Mouse (Mus musculus): Measurements from ENCODE around the gene Dph7.

The Dph7 gene

DNA sequence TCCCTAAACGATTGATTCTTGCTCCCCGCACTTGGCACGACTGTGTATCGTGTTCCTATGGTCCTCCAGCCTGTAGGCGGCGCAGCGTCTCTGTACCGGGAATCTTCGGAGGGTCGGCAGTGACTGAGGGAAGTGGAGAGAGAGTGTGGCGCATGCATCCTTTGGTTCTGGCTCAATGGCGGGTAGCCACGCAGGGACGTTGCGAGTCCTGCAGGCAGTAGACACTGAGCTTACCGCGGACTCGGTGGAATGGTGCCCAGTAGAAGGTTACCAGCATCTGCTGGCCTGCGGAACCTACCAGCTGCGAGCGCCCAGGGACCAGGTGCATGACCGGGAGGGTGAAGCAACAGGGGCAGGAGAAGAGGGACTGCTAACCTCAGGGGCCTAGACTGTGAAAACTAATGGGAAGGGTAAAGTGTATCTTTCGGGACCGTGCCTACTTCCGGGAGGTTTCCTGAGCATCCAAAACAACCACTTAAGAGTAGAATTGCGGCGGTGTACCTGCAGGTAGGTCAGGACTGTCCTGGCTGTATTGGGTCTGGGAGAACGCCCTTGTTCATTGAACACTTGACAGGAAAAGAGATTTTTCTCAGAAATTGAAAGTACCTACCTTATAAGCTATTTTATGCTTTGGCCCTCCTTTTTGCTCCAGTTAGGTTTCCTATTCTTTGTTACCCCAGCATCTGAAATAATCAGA is at the start of gene Dph7:
Gene Dph7 (plus strand): TSS at position 97 of the 697 bp plus-strand sequence.
- DNase-seq = peak; percentile 86 to 94

DNA sequence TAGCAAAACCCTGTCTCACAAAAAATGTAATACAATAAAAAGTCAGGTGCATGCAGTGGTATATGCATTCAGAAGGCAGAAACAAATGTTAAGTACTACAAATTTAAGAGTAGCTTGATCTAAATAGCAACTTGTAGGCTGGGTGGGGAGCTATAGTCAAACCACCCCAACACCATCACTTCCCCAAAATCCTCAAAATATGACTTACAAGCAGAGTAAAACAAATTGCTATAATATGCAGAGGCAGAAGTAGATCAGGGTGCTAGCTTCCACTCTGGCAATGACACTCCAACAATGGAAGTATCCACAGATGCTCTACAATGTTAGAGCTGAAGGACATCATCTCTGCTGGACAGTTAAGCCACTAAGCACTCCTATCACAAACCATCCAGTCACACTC is 49.6 kb upstream of the Dph7 start:
- DNase-seq = no peak

DNA sequence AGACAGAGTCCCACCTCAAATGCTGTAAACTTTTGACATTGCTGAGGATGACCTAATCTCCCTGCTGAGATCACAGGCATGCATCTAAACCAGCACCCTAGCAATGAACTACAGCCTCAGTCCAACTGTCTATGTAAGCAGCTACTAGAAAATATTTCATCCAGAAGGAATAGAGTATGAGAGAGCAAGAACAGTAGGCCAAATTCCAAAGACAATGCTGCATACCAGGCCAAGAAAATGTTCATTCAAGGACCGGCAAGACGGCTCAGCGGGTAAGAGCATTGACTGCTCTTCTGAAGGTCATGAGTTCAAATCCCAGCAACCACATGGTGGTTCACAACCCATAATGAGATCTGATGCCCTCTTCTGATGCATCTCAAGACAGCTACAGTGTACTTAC is 47.4 kb upstream of the Dph7 start:
- DNase-seq = peak in 1 of 2 experiments; percentile 6

DNA sequence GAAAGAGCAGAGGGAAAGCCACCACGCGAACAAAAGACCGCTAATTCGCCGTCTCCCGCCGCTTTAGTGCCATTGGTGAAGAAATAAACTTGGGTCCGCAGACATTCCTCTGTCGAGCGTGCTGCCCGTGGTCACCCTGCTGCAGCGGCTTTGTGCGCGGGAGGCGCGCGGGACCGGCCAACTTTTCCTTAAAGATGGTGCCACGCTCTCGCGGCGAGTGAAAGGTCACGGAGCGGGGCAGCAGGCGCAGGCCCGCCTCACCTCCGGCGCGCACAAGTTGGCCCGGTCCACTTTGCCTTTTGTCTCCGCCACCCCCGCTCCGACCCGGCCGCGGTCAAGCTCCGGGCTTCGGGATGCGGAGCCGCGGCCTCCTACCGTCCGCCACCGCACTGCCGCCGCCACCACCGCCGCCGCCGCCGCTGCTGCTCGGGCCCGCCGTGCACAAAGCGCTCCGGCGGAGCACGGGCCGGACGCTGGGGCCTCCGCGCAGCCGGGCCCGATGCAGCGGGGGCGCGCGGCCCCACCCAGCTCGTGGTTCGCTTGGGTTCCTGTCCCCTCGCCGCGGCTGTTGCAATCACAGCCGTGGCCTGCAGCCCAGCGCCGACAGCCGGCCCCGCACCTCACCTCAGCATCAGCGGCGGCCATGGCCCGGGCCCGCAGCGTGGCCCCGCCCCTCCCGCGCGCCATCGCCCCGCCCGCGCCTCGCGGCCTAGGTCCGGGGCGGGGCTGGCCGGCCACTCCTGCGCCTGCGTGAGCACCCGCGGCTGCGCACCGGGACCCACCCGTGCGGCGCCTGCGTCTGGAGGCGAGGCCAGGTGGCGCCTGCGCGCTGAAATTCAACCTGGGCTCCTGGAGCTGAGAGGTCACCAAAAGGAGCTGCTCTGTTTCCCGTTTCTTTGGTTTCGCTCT is 43.0 kb upstream of the Dph7 start, which contains the start of gene Ehmt1:
Gene Ehmt1 (minus strand): TSS at position 685 of the 909 bp plus-strand sequence.
- peak; percentile 95 to 97 for DNase-seq

DNA sequence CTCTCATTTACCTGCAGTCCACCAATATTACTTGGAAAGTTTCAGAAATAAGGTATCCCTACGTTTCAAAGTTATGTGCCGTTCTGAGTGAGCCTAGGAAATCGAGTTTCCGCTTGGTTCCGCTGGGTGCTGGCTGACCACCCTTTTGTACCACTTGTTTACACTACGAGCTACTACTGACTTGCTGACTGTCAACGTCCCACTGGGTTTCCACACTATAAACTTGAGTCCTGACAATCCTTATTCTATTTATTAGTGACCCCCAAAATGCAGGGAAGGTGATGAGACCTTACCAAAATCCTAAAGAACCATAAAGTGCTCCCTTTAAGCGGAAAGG is 42.4 kb upstream of the Dph7 start:
- DNase-seq = no peak

DNA sequence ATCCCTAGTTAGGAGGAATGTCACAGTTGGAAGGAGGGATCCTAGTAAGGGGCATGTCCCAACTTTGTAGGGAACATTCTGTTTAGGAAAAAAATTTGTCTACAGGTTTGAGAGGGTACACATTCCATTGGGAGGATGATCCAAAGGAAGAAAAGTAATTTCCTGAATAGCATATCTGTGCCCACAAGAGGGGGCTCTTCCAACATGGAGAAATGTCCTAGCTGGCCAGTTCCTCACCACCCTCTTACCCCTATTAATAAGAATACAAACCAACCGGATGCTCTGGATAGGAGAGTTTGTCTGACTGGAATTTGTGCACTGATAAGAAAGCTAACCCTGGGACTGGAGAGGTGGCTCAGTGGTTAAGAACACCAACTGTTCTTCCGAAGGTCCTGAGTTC is 38.6 kb upstream of the Dph7 start:
- DNase-seq = peak; percentile 46 to 59

DNA sequence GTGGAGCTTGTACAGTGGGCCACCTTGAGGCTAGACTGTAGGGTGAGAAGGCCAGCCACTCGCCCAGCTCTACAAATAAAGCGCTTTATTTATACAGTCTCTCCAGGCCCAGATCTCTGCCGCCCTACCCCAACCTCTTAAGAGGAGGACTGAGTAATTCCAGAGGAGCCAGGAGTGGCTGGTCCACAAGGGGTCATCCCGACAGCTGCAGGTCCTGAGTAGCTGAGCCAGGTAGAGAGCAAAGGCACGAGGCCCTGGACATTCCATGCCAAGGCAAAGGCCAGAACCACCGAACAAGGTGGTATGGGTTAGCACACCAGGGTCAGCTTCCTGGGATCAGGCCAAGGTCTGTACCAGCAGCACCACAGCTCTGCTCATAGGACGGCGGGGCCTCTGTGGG is 36.9 kb upstream of the Dph7 start:
- no peak for DNase-seq

DNA sequence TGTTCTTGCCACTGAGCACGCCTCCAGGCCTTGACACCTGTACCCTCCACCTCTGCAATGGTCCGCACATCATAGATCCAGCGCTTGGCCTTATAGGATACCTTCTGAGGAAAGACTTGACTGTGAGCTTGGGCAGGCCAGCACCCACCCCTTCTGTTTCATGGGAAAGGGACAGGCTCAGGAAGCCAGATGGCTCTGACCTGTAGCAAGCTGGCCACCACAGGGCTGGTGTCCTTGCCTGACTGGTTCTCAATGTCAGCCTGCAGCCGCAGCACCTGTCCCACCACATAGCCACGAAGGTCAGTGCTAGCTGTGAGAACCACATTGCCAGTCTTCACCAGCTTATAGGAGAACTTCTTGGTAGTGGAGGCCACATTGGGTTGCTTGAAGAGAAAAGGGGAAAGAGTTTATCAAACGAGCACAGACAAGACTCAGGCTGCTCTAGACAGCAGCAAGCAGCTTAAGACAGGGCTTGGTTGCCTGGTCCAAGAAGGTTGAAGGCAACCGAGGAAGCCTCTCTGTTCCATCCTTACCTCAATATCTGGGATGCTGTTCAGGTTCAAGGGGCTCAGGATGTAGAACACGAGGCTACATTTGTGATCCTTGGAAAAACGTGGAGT is 35.7 kb upstream of the Dph7 start:
- peak in 1 of 2 experiments; percentile 7 for DNase-seq

DNA sequence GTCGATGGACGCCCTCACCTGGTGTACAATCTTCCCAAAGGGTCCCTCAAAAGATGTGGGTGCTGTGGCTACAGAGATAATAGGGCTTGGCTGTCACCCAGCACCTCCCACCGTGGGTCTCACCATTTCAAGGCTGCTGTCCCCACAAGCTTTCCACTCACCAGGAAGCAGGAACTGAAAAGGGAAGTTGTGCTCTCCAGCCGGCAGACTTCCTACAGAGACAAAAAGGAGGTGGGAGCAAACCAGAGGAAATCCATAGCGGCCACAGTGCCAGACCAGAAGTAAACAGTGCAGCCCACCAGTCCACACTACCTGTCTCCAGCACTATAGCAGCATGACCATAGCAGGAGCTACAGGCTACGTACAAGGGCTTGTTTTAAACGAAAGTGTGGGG is 35.2 kb upstream of the Dph7 start:
- peak in 1 of 2 experiments; percentile 5 for DNase-seq

DNA sequence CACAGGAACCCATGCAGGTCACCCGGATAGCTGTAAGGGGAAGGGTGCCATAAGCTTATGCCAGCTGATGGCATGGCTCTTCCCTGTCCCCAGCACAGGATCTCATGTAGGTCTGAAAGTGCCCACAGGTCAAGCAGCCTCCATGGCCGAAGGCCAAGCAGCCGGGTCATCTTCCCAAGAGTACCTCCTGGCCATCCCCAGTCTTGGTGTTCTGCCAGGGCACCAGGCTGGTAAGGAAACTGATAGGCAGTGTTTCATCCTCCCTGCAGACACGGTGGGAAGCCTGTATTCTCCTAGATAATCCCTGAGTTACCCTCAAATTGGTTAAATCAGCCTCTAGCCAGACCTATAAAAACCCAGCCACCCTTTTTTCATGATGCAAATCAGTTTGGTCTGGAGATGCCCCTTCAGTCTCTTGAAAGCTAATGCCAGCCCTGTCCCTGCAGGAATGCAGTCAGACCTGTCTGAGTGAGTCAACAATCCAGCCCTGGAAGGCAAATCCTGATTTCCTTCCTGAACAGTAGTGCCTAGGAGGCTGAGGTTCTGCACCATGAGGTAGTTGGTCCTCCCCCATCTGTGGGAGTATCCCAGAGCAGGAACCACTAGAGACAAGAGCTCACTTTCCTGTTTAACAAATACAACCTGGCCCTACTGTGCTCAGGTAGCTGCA is 34.3 kb upstream of the Dph7 start:
- DNase-seq = peak; percentile 70 to 77

DNA sequence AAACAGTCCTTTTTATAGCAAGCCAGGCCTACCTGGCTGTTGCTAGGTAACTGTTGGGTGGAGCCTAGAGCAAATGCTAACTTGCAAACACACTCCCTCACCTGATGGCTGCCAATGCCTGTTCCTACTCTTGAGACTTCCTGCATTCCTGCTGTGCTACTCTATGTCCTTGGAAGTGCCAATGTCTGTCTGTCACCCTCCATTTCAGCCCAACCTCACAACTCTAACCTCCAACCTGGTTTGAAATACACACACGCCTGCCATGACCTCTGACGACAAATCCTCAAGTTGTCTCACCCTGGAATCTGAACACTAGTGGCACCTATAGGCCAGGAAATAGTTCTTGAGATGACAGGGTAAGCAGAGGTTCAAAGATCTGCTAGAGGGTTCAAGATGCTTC is 33.1 kb upstream of the Dph7 start:
- DNase-seq = peak; percentile 56 to 69

DNA sequence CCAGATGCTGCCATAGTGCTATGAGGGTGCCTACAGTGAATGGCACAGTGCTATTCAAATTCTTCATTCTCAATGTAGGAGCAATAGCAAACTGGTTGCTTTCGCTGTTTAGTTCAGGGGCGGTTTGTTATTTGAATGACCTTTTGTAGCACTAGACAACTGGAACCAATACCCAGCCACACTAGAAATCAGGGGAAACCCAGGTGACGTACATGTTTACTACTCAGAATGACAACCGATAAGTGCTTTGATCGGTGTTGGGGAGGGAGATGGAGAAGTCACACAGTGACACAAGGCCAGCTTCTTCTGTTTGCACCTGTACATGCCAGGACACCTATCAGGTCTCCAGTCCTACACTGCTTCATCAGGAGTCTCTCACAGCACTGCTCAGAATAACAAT is 32.6 kb upstream of the Dph7 start:
- DNase-seq = no peak

DNA sequence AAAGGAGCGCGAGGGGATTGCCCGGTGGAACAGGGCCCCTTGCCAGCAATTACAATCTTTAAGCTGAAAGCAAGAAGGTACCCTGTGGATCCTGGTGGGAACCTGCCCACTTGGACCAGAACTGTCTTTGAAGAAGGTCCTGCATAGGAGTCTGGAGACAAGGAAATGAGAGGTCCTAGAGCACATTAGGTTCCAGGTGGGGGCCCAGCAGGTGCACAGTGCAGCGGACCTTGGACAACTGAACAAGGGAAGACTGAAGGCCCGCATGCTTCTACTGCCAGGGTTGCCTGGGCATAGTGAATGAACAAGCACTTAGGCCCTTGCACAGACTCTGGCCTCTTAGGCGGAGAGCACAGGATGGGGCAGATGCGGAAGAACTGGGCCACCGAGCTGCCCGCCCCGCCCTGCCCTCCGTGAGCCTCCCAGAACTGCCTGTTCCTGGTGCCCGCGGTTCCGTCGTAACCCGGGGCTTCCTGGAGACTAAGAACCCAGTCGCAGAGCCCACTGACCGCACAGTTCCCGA is 27.7 kb upstream of the Dph7 start:
- DNase-seq = peak; percentile 66

DNA sequence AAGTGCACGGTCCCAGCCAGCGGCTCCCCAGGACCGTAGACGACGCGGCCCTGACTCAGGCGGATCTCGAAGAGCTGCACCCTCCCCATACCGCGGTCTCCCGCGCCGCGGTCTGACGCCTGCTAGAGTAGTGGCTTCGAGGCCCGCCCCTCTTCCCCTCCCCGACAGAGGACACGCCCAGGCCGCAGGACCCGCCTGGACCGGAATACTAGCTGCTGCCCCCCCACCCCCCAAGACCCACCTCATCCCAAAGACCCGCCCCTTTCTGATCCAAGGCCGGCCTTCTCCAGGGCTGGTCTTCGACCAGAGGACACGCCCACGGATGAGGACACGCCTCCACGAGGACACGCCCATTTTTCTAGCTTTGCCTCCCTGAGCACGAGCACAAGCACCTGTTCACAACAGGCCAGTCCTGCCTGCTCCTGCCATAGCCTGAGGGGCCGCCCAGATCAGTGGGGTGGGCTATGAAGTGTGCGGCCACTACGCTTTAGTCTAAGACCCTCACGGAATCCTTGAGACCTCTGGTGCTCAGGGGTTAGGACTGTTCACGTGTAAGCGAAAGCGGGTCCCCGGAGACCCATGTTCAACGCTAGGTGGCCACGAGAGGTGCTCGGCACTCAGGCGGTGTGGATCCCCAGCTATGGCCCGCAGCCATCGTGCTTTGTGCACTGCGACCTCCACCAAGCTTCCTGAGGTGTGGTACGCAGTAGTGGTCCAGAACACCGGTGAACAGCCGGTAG is 27.0 kb upstream of the Dph7 start, which contains the start of gene Arrdc1:
Gene Arrdc1 (minus strand): TSS at position 196 of the 740 bp plus-strand sequence.
- DNase-seq = peak; percentile 97

DNA sequence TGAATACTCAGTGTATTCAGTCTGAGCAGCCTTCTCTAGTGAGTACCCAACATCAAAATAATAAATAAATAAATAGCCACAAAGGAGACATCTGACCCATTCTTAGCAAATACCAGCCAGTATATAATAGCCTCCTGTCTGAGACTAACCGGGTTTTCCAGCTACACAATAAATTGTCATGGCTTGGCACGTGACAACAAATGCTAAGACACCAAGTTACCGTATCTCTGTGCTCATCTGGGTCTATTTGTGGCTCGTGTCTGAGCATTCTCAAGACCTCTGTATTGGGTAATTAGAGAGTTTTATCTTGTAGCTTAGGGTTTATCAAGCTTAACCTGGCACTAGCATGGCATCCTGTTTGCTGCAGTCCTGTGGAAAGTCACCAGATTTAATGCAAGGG is 20.1 kb upstream of the Dph7 start:
- no peak for DNase-seq

DNA sequence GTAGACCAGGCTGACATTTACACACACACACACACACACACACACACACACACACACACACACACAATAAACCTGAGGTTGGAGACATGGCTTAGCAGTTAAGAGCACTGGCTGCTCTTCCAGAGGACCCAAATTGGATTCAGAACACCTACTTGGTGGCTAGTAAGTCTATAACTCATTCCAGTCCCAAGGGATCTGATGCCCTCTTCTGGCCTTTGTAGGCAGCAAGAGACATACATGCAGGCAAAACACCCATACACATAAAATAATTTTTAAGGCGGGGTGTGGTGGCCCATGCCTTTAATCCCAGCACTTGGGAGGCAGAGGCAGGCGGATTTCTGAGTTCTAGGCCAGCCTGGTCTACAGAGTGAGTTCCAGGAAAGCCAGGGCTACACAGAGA is 17.9 kb upstream of the Dph7 start:
- DNase-seq = peak; percentile 69 to 70

DNA sequence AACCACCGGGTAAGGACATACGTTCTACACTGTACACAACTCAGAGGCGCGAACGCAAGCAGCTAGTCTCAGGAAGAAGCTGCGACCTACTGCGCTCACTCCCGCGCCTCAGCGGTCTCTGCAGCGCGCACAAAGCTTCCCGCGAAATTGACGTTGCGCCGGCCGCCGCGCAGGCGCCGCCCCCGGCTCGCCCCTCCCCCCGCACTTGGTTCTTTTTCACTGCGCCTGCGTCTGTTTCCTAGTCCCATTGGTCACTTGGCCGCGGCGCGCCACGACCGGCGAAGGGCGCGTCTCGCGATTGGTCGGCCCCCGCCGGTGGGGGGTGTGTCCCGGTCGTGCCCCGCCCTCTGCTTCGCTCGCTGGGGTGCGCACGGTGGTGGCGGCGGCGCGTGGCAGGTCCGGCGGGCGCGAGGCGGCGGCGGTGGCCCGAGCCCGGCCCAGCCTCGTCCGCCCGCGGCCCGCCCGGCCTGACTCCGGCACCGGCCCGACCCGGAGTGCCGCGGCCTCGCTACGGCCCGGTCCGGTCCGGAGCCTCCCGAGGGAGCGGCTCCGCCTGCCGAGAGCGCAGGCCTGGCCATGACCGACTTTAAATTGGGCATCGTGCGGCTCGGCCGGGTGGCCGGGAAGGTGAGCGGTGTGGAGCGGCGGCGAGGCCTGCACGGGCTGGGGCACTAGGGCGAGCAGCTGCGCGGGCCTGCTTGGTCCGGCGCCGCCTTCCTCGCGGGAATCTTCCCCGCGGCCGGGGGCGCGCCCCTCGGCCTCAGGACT is 12.6 kb upstream of the Dph7 start, which contains the start of gene Zmynd19:
Gene Zmynd19 (plus strand): TSS at position 372 of the 768 bp plus-strand sequence.
- DNase-seq = peak; percentile 98 to 99

DNA sequence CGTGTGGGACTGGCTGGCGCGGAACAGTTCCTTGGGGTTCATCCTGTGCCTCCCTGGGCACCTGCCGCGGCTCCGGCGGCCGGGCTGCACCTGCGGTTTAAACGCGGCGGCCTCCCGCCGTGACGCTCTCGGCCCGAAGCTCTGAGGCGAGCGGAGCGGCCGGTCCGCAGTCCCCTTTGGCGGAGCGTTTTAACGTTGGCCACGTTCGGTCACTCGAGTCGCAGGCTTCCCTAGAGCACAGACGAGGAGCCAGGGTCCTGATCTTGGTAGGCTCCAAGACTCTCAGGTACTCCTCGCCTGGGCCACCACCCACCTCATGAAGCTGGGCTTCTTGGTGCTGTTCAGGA is 12.0 kb upstream of the Dph7 start:
- DNase-seq = peak in 1 of 2 experiments; percentile 43

DNA sequence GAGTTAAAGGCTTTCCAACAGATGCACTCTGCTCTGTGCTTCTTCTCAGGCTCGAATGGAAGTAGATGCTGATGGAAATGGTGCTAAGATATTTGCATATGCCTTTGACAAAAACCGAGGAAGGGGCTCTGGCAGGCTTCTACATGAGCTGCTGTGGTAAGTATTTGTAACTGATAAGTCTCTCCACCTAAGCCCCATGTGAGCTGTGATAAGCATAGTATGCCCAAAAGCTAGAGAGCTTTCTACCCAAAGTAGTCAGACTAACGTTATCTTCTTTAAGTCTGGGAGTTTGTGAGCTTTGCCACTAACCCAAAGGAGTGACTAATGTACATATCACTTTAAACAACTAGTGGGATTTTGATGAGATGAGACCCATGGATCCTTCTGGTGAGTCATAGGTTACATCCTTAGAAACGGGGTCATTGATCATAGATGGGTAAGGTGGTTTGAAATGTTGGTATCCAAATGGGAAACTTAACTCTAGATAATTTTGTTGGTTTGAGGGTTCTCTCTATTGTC is 9.6 kb upstream of the Dph7 start:
- DNase-seq = no peak

DNA sequence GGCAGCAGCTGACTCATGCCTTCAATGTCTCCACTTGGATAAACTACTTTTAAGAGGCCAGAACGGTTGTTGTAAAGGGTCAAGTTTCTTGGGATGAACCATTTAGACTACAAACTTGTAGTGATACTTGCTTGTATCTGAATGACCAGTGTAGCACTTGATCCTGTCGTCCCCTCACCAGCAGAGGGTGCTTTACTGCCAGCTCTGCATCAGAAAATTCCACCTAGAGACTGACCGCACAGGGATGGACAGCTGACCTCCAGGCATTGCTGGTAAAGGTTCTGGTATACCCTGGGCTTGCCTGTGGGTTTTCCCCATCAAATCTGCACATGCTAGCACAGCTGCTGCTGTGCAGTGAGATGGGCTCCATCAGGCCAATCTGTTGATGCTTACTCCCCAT is 1.3 kb upstream of the Dph7 start:
- DNase-seq = peak; percentile 59 to 72

DNA sequence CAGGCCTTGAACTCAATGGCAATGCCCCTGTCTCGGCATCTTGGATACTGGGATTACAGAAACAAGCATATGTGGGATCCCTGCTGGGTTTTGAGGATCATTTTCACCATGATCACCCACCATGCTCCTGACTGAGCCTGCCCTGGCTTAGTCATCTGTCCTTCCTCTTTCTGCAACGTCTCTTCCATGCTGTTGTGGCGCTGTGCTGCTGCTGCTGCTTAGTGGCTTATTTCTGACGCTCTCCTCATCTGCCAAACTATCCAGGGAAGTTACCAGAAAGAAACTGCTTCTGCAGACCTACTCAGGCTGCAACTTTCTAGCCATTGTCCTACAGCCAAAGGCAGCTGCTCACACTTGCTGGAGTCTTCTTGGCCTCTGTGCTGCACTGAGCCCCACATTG is 8.2 kb downstream of the Dph7 start:
- no peak for DNase-seq

All from kidney, postnatal 36 days (tissue).